Mouse (Mus musculus) G1E-ER4 (cell line): Measurements from ENCODE around the gene 4921517D22Rik. TPM values are rescaled to one million over a fixed set of nuclear protein-coding genes. Genes with fewer than 3 reads are reported as not detected.

Source experiments
- GATA1 ChIP-seq: IDR thresholded peaks from one replicate; pipeline ENCODE4 v1.8.0; 2012; ENCODE audit warnings: low read length, inconsistent platforms
- polyA plus RNA-seq: library from polyadenylated mRNA; stranded (reverse); fragments of >175 nt; gene quantifications from 2 replicates; pipeline ENCODE4 v1.2.3, GENCODE M21; 2012

Gene 4921517D22Rik
- polyA plus RNA-seq, 1 experiment = not detected

- TF ChIP-seq GATA1 = no peak
These were observed 21.7 kb downstream of the 4921517D22Rik start for GRCm38 (mm10) chr13:59672248-59672647.

DNA sequence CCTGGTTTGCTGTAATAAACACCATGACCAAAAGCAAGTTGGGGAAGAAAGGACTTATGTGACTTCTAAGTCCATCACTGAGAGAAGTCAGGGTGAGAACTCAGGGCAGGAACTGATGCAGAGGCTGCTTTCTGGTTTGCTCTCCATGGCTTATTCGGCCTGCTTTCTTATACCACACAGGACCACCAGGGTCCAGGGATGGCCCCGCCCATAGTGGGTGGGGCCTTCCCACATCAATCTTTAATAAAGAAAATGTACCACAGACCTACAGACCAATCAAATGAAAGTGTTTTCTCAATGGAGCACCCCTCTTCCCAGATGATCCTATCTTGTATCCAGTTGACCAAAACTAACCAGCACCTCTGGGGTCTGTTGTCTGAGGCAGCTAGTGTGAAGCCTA is 22.4 kb downstream of the 4921517D22Rik start:
- TF ChIP-seq GATA1 = no peak

DNA sequence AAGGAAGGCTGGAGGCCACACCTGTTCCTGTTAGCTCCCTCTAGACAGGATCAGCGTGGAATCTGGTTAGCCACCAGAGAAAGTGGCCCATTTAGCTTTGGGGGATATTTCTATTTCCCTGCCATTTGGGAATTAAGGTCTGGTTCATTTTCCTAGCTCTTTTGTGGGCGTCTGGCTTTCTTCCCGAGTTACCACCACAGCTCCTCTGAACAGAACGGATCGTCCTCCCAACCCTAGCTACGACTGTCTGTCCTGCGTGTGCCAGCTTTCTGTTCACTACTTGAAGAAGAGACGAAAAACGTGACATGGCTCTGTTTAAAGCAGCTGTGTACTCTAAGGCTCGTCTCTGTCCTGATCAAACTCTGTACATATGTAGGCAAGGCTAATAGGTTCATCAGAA is 24.0 kb downstream of the 4921517D22Rik start:
- no peak for TF ChIP-seq GATA1

- TF ChIP-seq GATA1 = no peak
These were observed 25.3 kb downstream of the 4921517D22Rik start for GRCm38 (mm10) chr13:59668501-59669093.

- TF ChIP-seq GATA1 = no peak
These were observed 26.1 kb downstream of the 4921517D22Rik start for GRCm38 (mm10) chr13:59667763-59668162.

- TF ChIP-seq GATA1 = no peak
These were observed 29.8 kb downstream of the 4921517D22Rik start for GRCm38 (mm10) chr13:59663939-59664712.

GRCm38 (mm10) chr13:59661966-59662365 is 31.9 kb downstream of the 4921517D22Rik start:
- no peak for TF ChIP-seq GATA1

DNA sequence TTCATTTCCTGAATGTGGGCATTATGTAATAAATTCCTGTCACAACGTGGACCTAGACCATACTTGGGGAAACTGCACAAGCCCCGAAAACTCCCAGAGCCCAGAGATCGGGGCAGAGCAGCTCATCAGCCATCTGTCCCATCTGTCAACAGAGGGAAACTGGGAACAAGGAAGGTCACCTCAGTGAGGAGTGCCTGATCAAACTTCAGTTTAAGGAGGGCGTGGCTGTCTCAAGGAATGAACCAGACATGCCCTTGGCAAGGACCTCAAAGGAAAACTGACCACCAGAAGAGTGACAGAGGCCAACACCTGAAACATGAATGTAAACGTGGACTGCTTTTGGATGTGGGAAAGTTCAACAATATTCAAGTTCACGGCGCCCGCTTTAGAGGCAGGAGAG is 32.5 kb downstream of the 4921517D22Rik start:
- TF ChIP-seq GATA1 = no peak

- TF ChIP-seq GATA1 = no peak
These were observed 33.5 kb downstream of the 4921517D22Rik start for GRCm38 (mm10) chr13:59660371-59660770.

- TF ChIP-seq GATA1 = no peak
These were observed 36.1 kb downstream of the 4921517D22Rik start for GRCm38 (mm10) chr13:59657781-59658180.

- TF ChIP-seq GATA1 = no peak
These were observed 36.9 kb downstream of the 4921517D22Rik start for GRCm38 (mm10) chr13:59656975-59657388.

DNA sequence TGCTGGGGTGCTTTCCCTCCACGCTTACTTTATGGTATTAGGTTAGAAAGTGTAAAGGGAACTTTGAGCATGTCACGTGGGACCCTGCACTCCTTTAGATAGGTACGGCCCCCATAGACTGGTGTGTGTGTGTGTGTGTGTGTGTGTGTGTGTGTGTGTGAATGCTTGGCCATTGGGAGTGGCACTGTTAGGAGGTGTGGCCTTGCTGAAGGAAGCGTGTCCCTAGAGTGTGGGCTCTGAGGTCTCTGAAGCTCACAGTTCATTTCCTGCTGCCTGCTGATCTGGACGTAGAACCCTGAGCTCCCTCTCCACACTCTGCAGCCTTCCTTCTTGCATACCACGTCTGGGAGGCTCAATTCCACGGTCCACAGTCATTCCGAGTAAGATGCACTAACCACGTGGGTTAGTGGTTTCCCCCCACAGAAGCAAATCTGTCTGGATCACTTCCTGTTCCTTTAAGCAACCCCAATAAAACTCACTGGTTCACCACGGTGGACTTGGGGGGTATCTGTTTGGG is 37.5 kb downstream of the 4921517D22Rik start:
- TF ChIP-seq GATA1 = no peak

GRCm38 (mm10) chr13:59655718-59656315 is 38.1 kb downstream of the 4921517D22Rik start:
- TF ChIP-seq GATA1 = no peak

DNA sequence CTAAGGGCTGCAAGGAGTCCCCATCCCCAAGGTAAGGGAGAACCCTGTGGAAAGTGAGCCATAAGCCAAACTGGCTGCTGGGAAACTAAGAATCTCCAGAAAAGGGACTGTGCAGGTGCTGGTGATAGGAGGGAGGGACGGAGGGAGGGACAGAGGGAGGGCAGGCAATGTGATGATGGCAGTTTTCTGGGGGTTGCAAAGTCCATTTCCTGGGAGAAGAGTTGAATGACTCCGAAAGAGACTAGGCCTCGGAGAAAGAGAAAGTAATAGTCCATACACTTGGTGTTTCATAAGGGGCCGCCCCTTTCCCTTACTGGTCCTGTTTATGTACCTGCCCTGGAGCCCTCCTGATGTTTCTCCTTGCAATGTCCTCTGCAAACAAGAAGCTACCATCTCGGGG is 39.4 kb downstream of the 4921517D22Rik start:
- TF ChIP-seq GATA1 = no peak

GRCm38 (mm10) chr13:59653136-59653535 is 40.8 kb downstream of the 4921517D22Rik start:
- no peak for TF ChIP-seq GATA1

DNA sequence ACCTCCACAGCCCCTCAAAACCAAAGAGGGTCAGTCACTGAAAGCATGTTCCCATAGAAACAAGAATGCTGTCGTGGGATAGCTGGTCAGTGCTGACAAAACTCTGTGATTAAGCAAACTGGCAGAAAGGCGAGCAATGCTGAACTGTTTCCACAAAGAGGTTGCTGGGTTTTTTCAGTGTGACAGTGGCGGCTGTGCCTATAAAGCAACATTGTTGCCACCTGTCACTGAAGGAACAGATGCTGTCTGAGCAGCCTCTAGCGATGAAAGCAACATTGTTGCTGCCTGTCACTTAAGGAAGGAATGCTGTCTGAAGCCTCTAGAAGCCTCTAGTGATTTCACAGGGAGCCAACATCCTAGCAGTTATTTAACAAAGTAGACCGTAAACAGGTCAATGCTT is 41.3 kb downstream of the 4921517D22Rik start:
- TF ChIP-seq GATA1 = no peak
